Mouse (Mus musculus): ENCODE results near the gene Gm7138. TPM values are rescaled to one million over a fixed set of nuclear protein-coding genes. Genes with fewer than 3 reads are reported as not detected.
"Not testable (repeated sequence)": the region's sequence is repeated elsewhere in the genome, so short reads cannot be mapped to it uniquely, and the experiment has no call there.

Gm7138 gene
- polyA plus RNA-seq, 1 experiment from 2014 or later, result not detected

- not testable (repeated sequence) for H3K4me1 ChIP-seq; H3K27me3 ChIP-seq (replicated peaks); H3K36me3 ChIP-seq; H3K9me3 ChIP-seq (replicated peaks); H3K4me3 ChIP-seq (replicated peaks); ATAC-seq (ENCODE audit: low FRiP score); H3K4me2 ChIP-seq; H3K27ac ChIP-seq (replicated peaks); H3K9ac ChIP-seq (replicated peaks)
- 29% methylated on average over 1 of the region's 1 CpGs for WGBS
Measured at GRCm38 (mm10) chr10:77787876-77788275, 11.1 kb upstream of the Gm7138 start, which contains the start of gene Gm7137. Gene Gm7137, minus strand, starts transcription at chr10:77788200.

- not testable (repeated sequence) for H3K4me1 ChIP-seq; H3K27me3 ChIP-seq (replicated peaks); ATAC-seq (ENCODE audit: low FRiP score); H3K9me3 ChIP-seq (replicated peaks); H3K4me3 ChIP-seq (replicated peaks); H3K4me2 ChIP-seq; H3K27ac ChIP-seq (replicated peaks); H3K9ac ChIP-seq (replicated peaks); H3K36me3 ChIP-seq
- 92% methylated on average over 3 of the region's 3 CpGs for WGBS
Measured at GRCm38 (mm10) chr10:77783396-77783795, 6.7 kb upstream of the Gm7138 start.

- not testable (repeated sequence) for H3K9me3 ChIP-seq (replicated peaks); H3K4me3 ChIP-seq (replicated peaks); ATAC-seq (ENCODE audit: low FRiP score); H3K9ac ChIP-seq (replicated peaks); H3K36me3 ChIP-seq; H3K27me3 ChIP-seq (replicated peaks); H3K27ac ChIP-seq (replicated peaks); H3K4me2 ChIP-seq; H3K4me1 ChIP-seq
- WGBS, result 47% methylated on average over 1 of the region's 1 CpGs
Measured at GRCm38 (mm10) chr10:77782442-77782841, 5.7 kb upstream of the Gm7138 start, which contains the start of gene Gm3250. Gene Gm3250, minus strand, starts transcription at chr10:77782542.

GRCm38 (mm10) chr10:77772142-77772541 is 4.6 kb downstream of the Gm7138 start:
- H3K36me3 ChIP-seq; H3K4me2 ChIP-seq; H3K9ac ChIP-seq (replicated peaks); H3K4me1 ChIP-seq; H3K27ac ChIP-seq (replicated peaks); H3K9me3 ChIP-seq (replicated peaks); ATAC-seq (ENCODE audit: low FRiP score); H3K27me3 ChIP-seq (replicated peaks); H3K4me3 ChIP-seq (replicated peaks): not testable (repeated sequence)
- 87% methylated on average over 3 of the region's 3 CpGs for WGBS

- not testable (repeated sequence) for ATAC-seq (ENCODE audit: low FRiP score); H3K9me3 ChIP-seq (replicated peaks); H3K4me2 ChIP-seq; H3K9ac ChIP-seq (replicated peaks); H3K27ac ChIP-seq (replicated peaks); H3K36me3 ChIP-seq; H3K4me1 ChIP-seq; H3K4me3 ChIP-seq (replicated peaks); H3K27me3 ChIP-seq (replicated peaks)
- WGBS, result 57% methylated on average over 1 of the region's 1 CpGs
Measured at GRCm38 (mm10) chr10:77771225-77771624, 5.5 kb downstream of the Gm7138 start, which contains the start of gene Gm3238. Gene Gm3238, minus strand, starts transcription at chr10:77771325.

GRCm38 (mm10) chr10:77769727-77770126 is 7.0 kb downstream of the Gm7138 start:
- Histone ChIP-seq H3K4me1 (no peaks in the 10 kb centered on the region), H3K27me3 (replicated peaks) (no peaks in the 10 kb centered on the region), H3K36me3 (no peaks in the 10 kb centered on the region), H3K27ac (replicated peaks) (no peak overlapping the region), H3K9ac (replicated peaks) (no peak overlapping the region), H3K9me3 (replicated peaks) (no peaks in the 10 kb centered on the region), H3K4me3 (replicated peaks) (no peak overlapping the region), H3K4me2 (no peak overlapping the region)
- ATAC-seq (ENCODE audit: low FRiP score), result no peak
- WGBS, result 95% methylated on average over 1 of the region's 1 CpGs

- not testable (repeated sequence) for ATAC-seq (ENCODE audit: low FRiP score); H3K4me1 ChIP-seq; H3K27me3 ChIP-seq (replicated peaks); H3K9ac ChIP-seq (replicated peaks); H3K4me2 ChIP-seq; H3K4me3 ChIP-seq (replicated peaks); H3K27ac ChIP-seq (replicated peaks); H3K36me3 ChIP-seq; H3K9me3 ChIP-seq (replicated peaks)
- WGBS, result 67% methylated on average over 1 of the region's 1 CpGs
Measured at GRCm38 (mm10) chr10:77759582-77759981, 17.2 kb downstream of the Gm7138 start, which contains the start of gene Gm3233. Gene Gm3233, minus strand, starts transcription at chr10:77759682.

- Histone ChIP-seq H3K36me3 (no peaks in the 10 kb centered on the region), H3K4me2 (no peak overlapping the region), H3K27ac (replicated peaks) (no peak overlapping the region), H3K9me3 (replicated peaks) (no peaks in the 10 kb centered on the region), H3K9ac (replicated peaks) (no peak overlapping the region), H3K27me3 (replicated peaks) (no peaks in the 10 kb centered on the region), H3K4me3 (replicated peaks) (no peak overlapping the region), H3K4me1 (no peaks in the 10 kb centered on the region)
- ATAC-seq (ENCODE audit: low FRiP score), result no peak
Measured at GRCm38 (mm10) chr10:77753448-77753847, 23.3 kb downstream of the Gm7138 start.

- H3K9me3 ChIP-seq (replicated peaks); ATAC-seq (ENCODE audit: low FRiP score); H3K4me2 ChIP-seq; H3K27ac ChIP-seq (replicated peaks); H3K4me3 ChIP-seq (replicated peaks); H3K4me1 ChIP-seq; H3K36me3 ChIP-seq; H3K27me3 ChIP-seq (replicated peaks); H3K9ac ChIP-seq (replicated peaks): not testable (repeated sequence)
- 68% methylated on average over 3 of the region's 3 CpGs for WGBS
Measured at GRCm38 (mm10) chr10:77752312-77752711, 24.4 kb downstream of the Gm7138 start.

- H3K9me3 ChIP-seq (replicated peaks); H3K4me1 ChIP-seq; H3K27ac ChIP-seq (replicated peaks); ATAC-seq (ENCODE audit: low FRiP score); H3K27me3 ChIP-seq (replicated peaks); H3K4me2 ChIP-seq; H3K9ac ChIP-seq (replicated peaks); H3K36me3 ChIP-seq; H3K4me3 ChIP-seq (replicated peaks): not testable (repeated sequence)
- 38% methylated on average over 1 of the region's 1 CpGs for WGBS
Measured at GRCm38 (mm10) chr10:77751254-77751653, 25.5 kb downstream of the Gm7138 start, which contains the start of gene Gm9736. Gene Gm9736, minus strand, starts transcription at chr10:77751354.

- H3K4me3 ChIP-seq (replicated peaks); H3K27me3 ChIP-seq (replicated peaks); H3K4me1 ChIP-seq; H3K27ac ChIP-seq (replicated peaks); H3K4me2 ChIP-seq; H3K36me3 ChIP-seq; H3K9me3 ChIP-seq (replicated peaks); ATAC-seq (ENCODE audit: low FRiP score); H3K9ac ChIP-seq (replicated peaks): not testable (repeated sequence)
- 82% methylated on average over 1 of the region's 1 CpGs for WGBS
Measured at GRCm38 (mm10) chr10:77750686-77751085, 26.1 kb downstream of the Gm7138 start.

GRCm38 (mm10) chr10:77741924-77742688 is 34.6 kb downstream of the Gm7138 start, which contains the start of gene Gm18596:
Gene Gm18596, minus strand, starts transcription at chr10:77742638.
- not testable (repeated sequence) for H3K36me3 ChIP-seq; H3K4me3 ChIP-seq (replicated peaks); H3K9me3 ChIP-seq (replicated peaks); H3K4me2 ChIP-seq; H3K27me3 ChIP-seq (replicated peaks); H3K4me1 ChIP-seq; H3K27ac ChIP-seq (replicated peaks); ATAC-seq (ENCODE audit: low FRiP score); H3K9ac ChIP-seq (replicated peaks)
- WGBS, result 59% methylated on average over 5 of the region's 5 CpGs
